Mouse (Mus musculus) retina, postnatal 7 days (tissue): ENCODE data around the gene Tjp2.
"Not testable (repeated sequence)": the region's sequence is repeated elsewhere in the genome, so short reads cannot be mapped to it uniquely, and the experiment has no call there.

Experiments
- DNase-seq: peaks from one replicate; pipeline ENCODE4 v3.0.0-alpha.2; 2012; ENCODE audit warnings: low read depth, low spot score

Gene Tjp2

GRCm38 (mm10) chr19:24224500-24225304 lies at the start of gene Tjp2:
Gene Tjp2 (minus strand): TSS chr19:24225030.
- DNase-seq: no peak

- no peak for DNase-seq
These were observed 49.5 kb upstream of the Tjp2 start for GRCm38 (mm10) chr19:24274281-24274680.

GRCm38 (mm10) chr19:24271746-24272426 lies 47.1 kb upstream of the Tjp2 start:
- peak; percentile 93 for DNase-seq

- DNase-seq: peak; percentile 60
These were observed 46.5 kb upstream of the Tjp2 start for GRCm38 (mm10) chr19:24271326-24271725.

- no peak for DNase-seq
These were observed 43.7 kb upstream of the Tjp2 start for GRCm38 (mm10) chr19:24268531-24268930.

GRCm38 (mm10) chr19:24266046-24266830 lies 41.4 kb upstream of the Tjp2 start:
- DNase-seq: no peak

- peak; percentile 71 for DNase-seq
These were observed 40.2 kb upstream of the Tjp2 start for GRCm38 (mm10) chr19:24264991-24265390.

- DNase-seq: no peak
These were observed 37.9 kb upstream of the Tjp2 start for GRCm38 (mm10) chr19:24262736-24263135.

- DNase-seq: no peak
These were observed 34.8 kb upstream of the Tjp2 start for GRCm38 (mm10) chr19:24259390-24260351.

- DNase-seq: no peak
These were observed 33.5 kb upstream of the Tjp2 start for GRCm38 (mm10) chr19:24258368-24258767.

GRCm38 (mm10) chr19:24257962-24258361 lies 33.1 kb upstream of the Tjp2 start:
- DNase-seq: no peak

- no peak for DNase-seq
These were observed 28.9 kb upstream of the Tjp2 start for GRCm38 (mm10) chr19:24253657-24254260.

- no peak for DNase-seq
These were observed 27.0 kb upstream of the Tjp2 start for GRCm38 (mm10) chr19:24251869-24252268.

GRCm38 (mm10) chr19:24243340-24243739 lies 18.5 kb upstream of the Tjp2 start:
- DNase-seq: no peak

- no peak for DNase-seq
These were observed 17.1 kb upstream of the Tjp2 start for GRCm38 (mm10) chr19:24241799-24242546.

- no peak for DNase-seq
These were observed 16.4 kb upstream of the Tjp2 start for GRCm38 (mm10) chr19:24241271-24241670.

GRCm38 (mm10) chr19:24238011-24238410 lies 13.2 kb upstream of the Tjp2 start:
- DNase-seq: no peak

GRCm38 (mm10) chr19:24232356-24232755 lies 7.5 kb upstream of the Tjp2 start:
- DNase-seq: not testable (repeated sequence)

GRCm38 (mm10) chr19:24225305-24225696 lies 471 bp upstream of the Tjp2 start:
- no peak for DNase-seq

GRCm38 (mm10) chr19:24223851-24224251 lies 979 bp downstream of the Tjp2 start:
- no peak for DNase-seq
